Mouse (Mus musculus) spleen, postnatal 14 days (tissue): Measurements from ENCODE around the gene Usp3.
A peak's percentile ranks its signal among the peaks of the same experiment; 100 is the strongest.

Experiments
- DNase-seq, 2 experiments: peaks; one replicate each; pipeline ENCODE4 v3.0.0; 2021 to 2022; ENCODE audit warnings: low spot score in 2 of 2

The Usp3 gene

GRCm38 (mm10) chr9:66604349-66605206, 11.6 kb upstream of the Usp3 start:
- DNase-seq, result no peak

- DNase-seq, result no peak
Observed at GRCm38 (mm10) chr9:66603907-66604306, 11.0 kb upstream of the Usp3 start.

DNA sequence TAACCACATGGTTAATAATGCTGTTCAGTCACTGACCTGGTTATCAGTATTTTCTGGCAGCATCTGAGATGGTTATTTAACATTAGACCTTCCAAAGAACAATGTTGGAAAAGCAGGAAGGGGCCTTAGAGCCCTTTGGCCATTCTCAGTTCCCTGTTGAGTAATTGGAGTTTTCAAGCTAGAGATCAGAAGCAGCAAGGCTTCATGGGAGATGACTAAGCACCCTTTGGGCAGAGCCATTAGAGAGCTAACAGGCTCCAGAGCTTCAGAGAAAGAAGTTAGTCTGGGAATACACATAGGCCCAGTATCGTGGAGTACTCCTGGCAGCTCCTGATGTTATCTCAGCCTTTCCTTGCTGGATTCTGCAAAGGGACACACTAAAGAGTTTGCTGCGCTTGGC, 8.1 kb upstream of the Usp3 start:
- DNase-seq, result no peak

DNA sequence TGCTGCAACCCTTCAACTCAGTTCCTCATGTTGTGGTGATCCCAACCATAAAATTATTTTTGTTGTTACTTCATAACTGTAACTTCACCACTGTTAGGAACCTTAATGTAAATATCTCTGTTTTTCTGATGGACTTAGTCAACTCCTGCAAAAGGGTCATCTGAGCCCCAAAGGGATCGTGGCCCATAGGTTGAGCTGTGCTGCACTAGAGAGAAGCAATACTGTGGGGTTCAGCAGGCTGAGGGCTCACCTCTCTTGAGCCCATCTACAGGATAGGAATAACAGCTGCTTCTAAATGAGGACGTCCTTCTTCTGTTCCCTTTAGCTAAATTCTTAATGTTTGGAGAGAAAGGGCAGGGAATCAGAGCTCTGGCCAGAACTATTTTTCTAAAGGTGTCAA, 7.6 kb upstream of the Usp3 start:
- no peak for DNase-seq

- DNase-seq, result peak; percentile 38 to 60
Observed at GRCm38 (mm10) chr9:66599577-66599976, 6.6 kb upstream of the Usp3 start.

DNA sequence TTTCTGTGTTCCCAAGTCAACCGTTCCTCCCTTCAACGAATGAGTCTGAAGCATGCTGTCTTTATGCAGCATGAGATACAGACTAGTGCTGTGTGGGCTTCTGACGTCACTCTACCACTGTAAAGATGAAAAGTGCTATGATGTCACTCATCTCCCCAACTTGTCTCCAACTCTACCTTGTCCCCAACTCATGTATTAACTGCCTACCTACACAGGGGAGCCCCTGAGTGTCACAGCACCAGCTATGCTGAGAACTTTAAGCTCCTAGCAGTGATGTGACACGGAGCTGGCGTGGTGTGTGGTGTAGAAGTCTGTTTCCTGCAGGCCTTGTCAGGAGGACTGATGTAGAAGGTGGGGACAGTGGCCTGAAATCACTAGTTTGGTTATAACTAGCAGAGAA, 5.7 kb upstream of the Usp3 start:
- DNase-seq, result no peak

DNA sequence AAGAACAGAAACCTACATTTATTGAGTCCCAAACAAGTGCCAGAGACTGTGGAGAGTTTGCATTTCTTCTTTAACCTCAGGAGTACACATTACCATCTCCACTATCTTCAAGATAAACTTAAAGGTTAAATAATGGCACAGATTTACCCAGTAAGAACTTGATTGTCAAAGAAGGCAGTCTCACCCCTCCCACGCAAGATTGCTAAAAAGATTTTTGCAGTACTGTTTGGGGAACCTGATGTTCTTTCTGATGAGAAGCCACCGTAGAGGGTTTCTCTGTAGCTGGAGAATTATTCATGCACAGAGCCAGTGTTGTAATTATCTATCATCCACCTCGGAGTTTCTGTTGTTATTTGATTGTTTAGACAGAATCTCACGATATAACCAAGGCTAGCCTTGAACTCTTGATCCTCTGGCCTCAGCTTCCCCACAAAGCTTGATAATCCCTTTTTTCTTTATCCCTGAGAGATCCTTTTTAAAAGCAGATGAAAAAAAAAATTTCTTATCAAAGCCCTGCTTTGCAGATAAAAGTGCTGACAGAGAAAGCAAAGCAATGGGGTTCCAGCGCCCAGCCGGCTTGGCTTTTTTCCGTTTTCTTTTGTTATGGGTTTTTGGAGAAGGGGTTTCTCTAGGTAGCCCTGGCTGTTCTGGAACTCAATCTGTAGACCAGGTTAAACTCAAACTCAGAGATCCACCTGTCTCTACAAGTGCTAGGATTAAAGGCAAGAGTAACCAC, 4.7 kb upstream of the Usp3 start:
- DNase-seq, result no peak

- no peak for DNase-seq
Observed at GRCm38 (mm10) chr9:66597076-66597475, 4.1 kb upstream of the Usp3 start.

GRCm38 (mm10) chr9:66595722-66596675, 3.1 kb upstream of the Usp3 start:
- DNase-seq, result peak in 1 of 2 experiments; percentile 19

GRCm38 (mm10) chr9:66594061-66594460, 1.1 kb upstream of the Usp3 start:
- no peak for DNase-seq

DNA sequence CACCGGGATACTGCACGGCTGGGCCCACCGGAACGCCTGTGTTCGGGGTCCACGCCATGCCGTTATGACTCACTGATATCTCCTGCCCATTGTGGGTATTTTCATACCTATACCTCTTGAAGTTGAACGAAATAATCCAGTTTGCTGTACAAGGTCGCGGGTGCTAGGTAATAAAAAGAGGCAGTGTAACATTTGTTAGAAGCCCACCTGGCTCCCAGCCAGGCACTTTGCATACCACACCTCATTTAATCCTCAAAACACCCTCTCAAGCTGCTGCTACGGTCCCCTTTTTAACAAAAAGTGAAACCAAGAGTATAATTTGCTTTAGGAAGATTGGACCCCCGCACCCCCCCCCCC, 649 bp upstream of the Usp3 start:
- DNase-seq, result no peak

DNA sequence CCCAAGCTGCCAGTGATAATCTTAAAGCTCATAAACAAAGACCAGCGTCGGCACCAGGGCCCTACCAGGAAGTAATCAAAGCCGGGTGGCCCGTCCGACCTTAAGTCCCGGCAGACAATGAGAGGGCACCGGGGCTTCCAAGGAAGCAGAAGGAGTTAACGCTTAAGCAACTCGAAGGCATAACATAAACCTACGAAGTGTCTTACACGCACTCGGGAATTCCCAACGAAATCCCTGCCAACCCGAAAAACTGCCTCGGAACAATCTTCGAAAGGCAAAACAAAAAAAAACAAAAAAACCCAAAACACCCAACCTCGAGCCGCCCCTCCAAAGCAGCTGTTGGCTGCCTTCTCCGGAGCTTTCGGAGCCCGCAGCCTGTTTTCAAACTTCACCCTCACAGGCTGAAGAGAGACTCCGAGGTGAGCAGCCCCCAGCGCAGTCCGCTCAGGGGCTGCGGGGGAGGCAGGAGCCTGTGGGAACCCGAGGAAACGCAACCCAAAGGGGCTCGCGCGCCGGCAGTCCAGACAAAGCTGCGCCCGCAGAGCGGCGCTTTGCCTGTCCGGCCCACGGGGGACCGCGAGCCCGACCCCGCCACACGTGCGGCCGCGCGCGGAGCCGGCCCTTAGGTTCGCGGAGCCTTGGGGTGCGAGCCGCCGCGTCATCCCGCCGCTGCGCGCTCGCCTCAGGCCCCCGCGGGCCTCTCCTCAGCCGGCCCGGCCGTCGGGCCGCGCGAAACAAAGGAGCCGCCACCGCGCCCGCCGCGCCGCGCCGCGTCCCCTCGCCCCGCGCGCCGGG, 894 bp downstream of the Usp3 start:
- peak; percentile 21 to 38 for DNase-seq

- DNase-seq, result no peak
Observed at GRCm38 (mm10) chr9:66590051-66590450, 2.9 kb downstream of the Usp3 start.

GRCm38 (mm10) chr9:66587016-66587415, 5.9 kb downstream of the Usp3 start:
- no peak for DNase-seq

DNA sequence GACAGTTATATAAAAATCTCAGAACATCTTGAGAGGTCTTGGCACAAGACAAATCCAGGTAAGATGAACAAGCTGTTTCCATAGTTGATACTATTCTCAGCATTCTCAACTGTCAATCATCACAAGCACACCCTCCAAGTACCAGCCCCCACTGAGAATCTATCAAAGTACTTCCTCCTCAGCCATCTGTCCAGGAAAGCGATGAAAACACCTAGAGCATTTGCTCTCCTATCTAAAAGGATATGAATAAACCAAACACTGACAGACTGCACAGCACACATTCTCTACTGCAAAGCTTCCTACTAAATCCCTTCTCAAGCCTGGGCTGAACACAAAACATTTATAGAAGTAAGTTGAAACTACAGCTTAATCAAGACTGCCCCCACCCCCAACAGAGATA, 6.4 kb downstream of the Usp3 start:
- no peak for DNase-seq

GRCm38 (mm10) chr9:66585191-66585590, 7.8 kb downstream of the Usp3 start:
- no peak for DNase-seq

DNA sequence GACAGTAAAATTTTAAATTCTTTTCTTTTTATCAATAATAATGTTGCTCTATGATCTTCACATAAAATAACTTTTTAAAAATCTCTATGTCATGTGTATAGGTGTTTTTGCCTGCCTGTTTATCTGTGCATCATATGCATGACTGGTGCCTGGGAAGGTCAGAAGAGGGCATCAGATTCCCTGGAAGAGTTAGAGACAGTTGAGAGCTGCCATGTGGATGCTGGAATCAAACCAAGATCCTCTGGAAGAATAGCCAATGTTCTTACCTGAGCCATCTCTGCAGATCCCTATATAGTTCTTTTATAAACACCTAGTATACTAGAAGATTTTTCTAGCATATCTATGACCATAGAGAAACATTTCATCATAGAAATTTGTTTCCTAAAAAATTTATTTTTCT, 8.8 kb downstream of the Usp3 start:
- DNase-seq, result no peak

- DNase-seq, result no peak
Observed at GRCm38 (mm10) chr9:66583244-66583643, 9.7 kb downstream of the Usp3 start.

DNA sequence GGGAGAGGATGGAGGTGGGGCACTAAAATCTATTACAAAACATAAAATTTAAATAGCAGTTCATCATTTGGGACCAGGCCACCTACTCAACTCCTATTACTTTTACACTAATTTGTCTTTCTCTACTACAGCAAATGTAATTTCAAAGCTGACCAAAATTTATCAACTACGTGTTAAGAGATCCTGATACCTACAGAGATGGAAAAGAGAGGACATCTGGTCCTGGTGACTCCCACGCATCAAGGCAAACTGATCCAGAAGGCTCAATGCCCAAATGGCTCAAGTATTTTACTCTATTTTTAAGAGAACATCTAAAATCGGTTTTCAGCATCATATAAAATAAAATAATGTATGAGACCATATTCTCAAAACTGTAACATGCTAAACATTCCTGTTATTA, 11.2 kb downstream of the Usp3 start:
- DNase-seq, result no peak

DNA sequence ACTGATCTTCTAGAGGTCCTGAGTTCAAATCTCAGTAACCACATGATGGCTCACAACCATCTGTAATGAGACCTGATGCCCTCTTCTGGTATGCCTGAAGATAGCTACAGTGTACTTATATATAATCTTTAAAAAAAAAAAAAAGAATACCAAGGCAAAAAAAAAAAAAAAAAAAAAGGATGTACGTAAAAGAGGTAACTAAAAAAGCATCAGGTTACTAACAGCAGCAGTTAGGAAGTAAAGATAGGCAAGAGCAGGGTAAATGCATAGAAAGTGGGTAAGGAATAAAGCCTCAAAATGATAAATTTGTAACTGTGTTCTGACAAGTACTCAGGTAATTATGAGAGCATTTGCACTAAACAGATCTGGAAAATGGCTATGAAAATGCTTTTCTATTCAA, 12.2 kb downstream of the Usp3 start:
- DNase-seq, result no peak

GRCm38 (mm10) chr9:66575878-66576238, 17.1 kb downstream of the Usp3 start:
- DNase-seq, result no peak
